Mouse (Mus musculus) cerebellum, adult 11 months (tissue): ENCODE results near the gene Eml1.

ENCODE experiments used
- DNase-seq: peaks from one replicate; pipeline ENCODE4 v3.0.0; 2022

Eml1 gene

DNA sequence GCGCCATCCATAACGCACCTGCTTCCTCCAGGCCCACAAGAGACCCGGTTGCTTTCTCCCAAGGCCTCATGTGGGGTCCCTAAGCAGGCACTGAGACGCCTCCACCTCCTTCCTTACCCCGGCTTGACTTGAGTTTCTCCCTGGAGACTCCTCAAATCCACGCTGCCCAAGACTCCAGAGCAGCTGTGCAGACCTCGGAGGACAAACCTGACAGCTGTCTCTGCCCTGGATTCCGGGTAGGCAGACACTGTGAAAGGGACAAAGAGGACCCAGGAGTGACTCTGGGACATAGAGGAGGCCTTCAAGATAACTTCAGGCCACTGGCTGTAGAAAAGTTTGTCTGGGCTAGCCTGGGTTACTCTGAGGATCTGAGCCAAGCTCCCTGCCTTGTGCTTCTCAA is 3.9 kb downstream of the Eml1 start:
- DNase-seq, result no peak

- no peak for DNase-seq
Observed at GRCm38 (mm10) chr12:108378379-108379133, 7.8 kb downstream of the Eml1 start.

DNA sequence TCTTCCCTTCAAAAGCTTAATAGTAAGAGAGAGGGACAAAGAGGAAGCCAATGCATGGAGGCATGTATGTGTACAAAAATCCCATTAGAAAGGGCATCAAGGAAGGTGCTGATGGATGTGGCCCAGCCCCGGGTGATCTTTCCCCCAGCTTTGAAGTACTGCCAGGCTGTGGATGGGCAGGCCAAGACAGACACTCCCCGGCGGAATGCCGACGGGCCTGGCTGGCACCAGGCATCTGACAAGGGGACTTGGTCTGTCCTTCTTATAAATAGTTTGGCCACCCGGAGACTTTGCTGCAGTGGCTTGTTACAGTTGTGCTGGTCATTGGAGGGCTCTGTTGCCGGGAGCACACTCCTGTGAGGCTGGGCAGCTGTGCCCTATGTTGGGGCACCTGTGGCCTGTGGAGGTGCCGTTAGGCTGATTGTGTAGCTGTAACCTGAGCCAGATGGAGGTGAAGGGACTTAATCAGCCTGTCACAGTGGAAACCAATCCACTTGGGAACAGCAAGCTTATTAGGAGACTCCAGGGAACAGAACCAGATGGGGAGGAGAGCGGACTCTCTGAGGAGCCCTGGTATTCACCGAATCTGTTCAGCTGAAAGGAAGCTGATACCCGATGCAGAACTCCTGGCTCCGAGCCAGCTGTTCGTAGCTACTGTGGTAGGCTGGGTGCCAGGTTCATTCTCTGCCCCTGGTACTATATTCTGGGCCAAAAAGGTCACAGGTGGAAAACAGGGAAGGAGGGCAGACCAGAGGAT is 15.9 kb downstream of the Eml1 start:
- no peak for DNase-seq

DNA sequence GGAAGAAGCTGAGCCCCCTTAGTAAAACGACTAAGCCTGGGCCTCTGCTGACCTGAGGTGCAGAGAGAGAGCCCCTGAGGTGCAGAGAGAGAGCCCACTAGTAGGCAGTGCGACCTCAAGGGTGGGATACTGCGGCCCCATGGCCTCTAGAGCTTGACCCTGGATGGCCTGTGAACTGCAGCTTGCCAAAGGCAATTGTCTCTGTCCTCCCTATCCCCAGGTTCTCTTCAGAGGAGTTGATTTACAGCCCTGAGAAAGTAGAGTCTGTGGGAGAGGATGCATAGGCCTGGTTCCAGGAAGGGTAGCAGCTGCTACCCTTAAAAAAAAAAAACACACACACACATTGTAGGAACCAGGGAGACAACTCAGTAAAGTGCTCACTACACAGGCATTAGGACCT is 19.0 kb downstream of the Eml1 start:
- no peak for DNase-seq

DNA sequence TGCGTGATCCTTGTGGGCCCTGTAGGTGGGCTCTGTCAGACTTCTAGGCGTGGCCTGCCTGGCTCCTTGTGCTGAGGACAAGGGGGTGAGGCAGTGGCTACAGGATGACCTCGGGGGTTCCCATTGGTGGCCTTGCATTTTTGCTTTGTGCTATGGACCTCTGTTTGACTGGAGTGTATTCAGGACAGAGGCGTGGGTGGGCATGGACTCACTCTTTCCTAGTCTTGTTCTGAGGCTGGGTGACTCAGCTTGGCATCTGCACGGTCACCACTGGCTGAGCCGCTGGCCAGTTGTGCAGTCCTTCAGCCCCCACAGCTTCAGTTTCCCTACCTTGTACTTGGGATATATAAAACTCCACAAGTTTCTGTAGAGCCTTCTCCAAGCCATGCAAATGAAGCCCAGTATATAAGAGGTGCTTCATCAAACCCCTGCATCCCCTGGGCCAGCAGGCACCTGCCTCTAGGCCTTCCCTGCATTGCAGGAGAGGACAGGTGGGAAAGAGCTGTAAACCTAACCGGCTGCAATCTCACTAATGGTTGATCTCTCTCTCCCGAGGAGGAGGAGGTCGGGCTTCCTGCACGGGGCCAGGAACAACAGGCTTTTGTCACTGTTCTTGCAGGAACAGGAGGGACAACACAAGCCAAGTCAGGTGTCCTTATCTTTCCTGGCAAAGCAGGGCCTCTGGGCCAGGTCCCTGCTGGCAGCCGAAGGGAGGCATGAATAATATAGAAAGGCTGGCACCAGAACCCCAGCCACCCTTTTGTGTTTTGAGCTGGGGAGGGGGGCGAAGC is 21.7 kb downstream of the Eml1 start:
- no peak for DNase-seq

DNA sequence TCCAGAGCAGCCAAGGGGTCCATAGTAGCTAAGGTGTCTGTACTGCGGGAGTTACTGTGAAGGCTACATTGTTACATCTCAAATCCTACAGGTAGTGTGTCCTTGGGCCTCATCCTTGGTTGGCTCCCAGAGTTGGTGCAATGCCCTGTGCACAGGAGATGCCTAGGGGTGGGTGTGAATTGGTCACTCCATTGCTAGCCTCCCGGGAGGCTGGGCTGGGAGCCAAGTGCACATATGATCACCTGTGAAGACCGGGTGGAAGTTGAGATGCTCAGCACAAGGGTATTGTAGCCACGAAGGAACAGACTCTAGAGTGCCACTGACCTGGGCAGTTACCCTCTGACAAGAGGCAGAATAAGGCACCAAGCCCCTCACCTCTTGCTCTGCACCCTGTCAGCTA is 22.3 kb downstream of the Eml1 start:
- DNase-seq, result no peak

GRCm38 (mm10) chr12:108393637-108394036 is 22.9 kb downstream of the Eml1 start:
- DNase-seq, result no peak

- no peak for DNase-seq
Observed at GRCm38 (mm10) chr12:108394534-108395284, 24.0 kb downstream of the Eml1 start.

DNA sequence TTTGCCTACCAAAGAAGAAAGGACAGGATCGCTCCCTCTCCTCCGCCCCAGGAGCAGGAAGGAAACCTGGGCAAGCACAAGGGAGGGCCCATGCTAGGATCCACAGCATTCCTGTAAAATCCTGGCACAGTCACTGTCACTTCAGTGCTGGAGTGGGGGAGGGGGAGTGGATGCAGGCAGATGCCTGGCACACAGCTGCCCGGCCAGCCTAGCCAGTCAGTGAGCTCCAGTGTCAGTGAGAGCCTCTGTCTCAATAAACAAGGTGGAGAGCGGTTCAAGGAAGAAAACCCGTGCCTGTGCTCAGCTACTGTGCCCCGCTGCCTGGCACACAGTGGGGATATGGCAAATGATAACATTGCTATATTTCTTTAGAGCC is 24.5 kb downstream of the Eml1 start:
- no peak for DNase-seq

- no peak for DNase-seq
Observed at GRCm38 (mm10) chr12:108396081-108396947, 25.6 kb downstream of the Eml1 start.

GRCm38 (mm10) chr12:108398681-108399080 is 27.9 kb downstream of the Eml1 start:
- no peak for DNase-seq

DNA sequence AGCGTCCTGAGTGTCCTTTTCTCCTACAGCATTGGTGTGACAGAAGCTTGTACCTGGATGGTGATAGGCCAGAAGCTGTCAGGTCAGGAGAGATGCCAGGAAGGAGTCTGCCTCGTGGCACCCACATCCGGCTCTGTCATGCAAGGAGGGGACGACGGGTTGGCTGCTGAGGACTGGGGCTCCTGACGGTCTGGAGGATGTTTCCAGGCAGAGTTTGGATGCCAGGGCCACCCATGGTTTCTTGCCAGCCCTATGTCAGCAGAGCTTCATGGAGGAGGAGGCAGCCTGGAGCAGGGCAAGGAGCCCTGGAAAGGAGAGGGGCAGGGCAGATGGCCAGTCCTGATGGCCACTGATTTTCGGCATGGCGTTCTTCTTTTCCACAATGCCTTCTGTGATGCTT is 28.4 kb downstream of the Eml1 start:
- DNase-seq, result peak; percentile 53

DNA sequence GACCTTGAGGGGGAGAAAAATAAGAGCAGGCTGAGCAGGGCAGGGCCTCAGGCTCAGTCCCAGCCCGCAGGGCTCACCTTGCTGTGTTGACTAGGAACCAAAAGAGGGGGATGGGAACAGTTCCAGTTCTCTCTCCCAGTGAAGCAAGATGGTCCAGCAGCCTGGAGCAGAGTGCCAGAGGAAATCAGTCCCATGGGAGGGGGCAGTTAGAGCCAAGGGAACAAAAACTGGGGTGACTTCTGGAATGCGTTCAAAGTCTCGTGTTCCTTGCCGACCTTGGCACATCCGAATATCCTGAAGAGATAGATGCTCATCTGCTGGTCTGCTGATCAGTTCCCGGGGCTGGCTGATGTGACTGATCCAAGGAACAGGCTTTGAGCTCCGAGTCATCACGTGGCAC is 30.2 kb downstream of the Eml1 start:
- DNase-seq, result no peak

DNA sequence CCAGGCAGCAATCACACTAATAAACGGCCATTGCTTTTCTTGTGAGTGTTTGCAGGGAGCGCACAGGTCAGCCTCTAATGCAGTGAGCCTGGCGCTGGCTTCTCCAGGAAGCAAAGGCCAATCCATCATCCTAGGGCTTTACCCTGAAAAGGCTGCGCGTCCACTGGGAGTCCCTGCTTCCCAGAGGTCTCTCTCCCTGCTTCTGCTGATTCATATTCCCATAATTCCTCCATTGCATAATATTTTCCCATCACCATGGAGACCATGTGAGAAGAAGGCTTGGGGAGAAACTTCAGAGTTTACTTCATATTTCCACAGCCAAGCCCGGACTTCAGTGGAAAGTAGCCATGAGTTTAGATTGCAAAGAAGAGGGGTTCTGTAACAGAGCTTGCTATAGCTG is 33.2 kb downstream of the Eml1 start:
- no peak for DNase-seq

DNA sequence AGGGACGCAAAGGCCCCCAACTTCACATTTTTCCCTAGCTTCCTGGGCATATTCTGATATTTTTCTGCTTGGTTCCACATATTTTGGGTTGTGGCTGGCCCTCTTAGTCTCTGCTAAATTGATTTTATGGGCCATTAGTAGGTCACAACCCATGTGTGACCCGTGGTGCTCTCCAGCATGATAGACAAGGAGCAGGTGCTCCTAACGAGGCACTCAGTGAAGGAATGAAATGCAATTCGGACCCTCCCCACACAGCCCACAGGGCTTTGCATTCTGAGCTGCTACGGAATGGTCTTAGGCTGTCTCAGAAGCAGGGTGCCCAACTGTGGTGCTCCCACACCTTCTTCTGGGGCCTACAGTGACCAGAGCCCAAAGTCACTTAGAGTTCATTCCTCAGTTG is 38.3 kb downstream of the Eml1 start:
- DNase-seq, result no peak

DNA sequence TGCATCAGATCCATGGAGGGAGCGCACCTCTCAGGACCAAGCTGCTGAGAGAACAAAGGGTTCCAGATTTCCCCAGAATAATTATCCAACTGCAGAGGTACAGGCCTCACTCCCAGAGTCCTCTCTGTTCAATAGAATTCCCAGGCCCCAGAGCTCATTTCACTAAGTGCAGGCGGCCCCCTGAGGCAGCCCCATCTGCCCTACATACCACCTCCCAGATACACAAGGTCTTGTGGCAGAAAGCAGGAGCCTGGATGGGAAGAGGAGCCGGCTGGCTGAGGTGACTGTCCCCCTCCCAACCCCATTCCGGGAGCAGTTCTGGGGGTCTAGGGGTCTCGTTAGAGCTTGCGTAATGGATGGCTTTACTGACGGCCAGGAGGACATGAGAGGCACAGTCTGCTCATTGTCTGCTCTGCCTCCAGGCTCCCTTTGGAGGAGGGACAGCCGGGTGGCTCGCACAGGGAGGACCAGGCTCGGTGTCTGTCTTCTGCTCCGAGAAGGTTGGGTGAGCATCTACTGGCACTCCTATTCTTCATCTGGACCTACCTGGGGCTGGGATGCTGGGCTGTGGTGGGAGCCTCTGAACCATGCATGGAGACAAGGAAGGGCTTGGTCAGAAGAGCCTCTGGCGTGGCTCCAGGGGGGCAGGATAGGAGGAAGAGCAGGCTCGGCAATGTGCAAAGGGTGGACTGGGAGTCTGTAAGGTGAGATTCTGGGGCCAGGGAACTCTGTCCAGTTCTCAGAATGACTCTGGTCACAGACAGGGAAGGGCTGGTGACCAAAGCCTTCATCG is 39.9 kb downstream of the Eml1 start:
- DNase-seq, result no peak

GRCm38 (mm10) chr12:108414932-108415331 is 44.2 kb downstream of the Eml1 start:
- DNase-seq, result no peak

DNA sequence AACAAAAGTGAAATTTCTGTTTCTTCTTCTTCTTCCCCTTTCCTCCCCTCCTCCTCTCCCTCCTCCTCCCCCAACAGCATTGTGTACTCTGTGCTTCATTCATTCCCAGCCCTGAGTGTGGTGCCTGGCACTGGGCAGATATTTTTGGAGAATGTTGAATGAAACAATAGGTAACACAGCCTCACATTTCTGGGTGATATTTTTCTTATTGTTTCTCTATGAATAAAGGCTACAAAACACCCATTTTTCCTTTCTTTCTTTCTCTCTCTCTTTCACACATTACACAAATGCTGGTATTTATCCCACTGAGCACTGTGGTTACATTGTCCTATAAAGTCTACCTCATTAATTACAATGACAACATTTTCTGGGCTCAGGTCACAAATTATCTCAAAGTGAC is 48.8 kb downstream of the Eml1 start:
- DNase-seq, result no peak

GRCm38 (mm10) chr12:108421477-108421876 is 50.7 kb downstream of the Eml1 start:
- DNase-seq, result no peak

DNA sequence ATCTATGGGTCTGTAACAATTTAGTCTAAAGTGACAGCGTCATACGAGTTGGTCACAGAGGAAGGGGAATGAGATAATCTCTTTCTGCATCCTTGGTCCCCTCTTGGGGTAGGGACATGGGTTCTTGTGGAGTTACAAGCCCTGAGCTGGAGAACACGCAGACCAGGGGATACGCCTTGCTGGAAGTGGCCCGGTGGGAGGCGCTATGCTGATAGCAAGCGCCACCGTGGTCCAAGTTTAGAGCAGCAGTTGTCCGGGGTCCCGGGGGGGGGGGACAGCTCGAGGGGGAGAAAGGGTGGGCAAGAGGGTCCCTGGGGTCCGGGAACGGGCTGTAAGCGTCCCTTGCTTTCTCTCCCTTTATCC is 51.7 kb downstream of the Eml1 start:
- DNase-seq, result peak; percentile 43
